Mouse (Mus musculus) layer of hippocampus, postnatal 36 days (tissue): ENCODE measurements around the gene Gm2022. TPM values are rescaled to one million over a fixed set of nuclear protein-coding genes. Genes with fewer than 3 reads are reported as not detected.
"Not testable (repeated sequence)": the region's sequence is repeated elsewhere in the genome, so short reads cannot be mapped to it uniquely, and the experiment has no call there.

Experiments used
- DNase-seq, 2 experiments: peaks; one replicate each; pipeline ENCODE4 v3.0.0; 2022
- total RNA-seq, 2 experiments: library from RNA; stranded (reverse); gene quantifications; 2 replicates each; pipeline ENCODE4 v1.2.3; 2021

Gene Gm2022
- not detected for total RNA-seq

DNA sequence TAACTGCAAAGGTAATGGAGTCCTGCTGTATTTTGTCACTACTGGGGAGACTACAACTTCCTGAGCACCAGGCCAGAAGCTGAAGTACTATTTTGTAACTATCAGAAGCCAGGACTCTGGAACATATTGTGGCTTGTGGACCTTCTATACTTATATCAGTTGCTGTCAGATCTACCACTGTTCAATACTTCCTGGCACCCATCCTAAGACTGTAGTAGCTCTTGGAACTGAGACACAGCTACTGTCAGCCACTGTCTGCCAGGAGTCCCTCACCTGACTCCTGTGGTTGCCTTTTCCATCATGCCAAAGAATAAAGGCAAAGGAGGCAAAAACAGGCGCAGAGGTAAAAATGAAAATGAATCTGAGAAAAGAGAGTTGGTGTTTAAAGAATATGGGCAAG, at the start of gene Gm2022:
TSS of gene Gm2022 (plus strand) at position 301 of the 400 bp plus-strand sequence.
- not testable (repeated sequence) for DNase-seq

DNA sequence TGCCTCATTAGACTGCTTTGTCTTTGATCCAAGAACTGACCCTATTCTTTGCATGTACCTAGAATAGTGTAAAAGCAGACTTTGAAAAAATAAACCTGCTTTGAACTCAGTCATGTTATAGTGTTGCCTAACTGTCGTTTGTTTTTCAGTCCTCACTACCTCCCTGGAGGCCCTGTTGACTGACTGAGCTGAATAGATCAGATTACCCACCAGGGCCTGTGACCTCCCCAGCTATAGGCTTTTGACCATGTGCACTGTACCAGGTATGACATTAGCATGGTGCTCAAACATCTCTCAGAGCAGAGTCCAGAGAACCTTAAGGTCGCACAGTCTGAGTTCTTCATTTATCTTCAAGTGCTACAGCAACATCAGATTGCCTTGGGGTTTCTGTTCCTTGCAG, 44.5 kb upstream of the Gm2022 start:
- DNase-seq = not testable (repeated sequence)

- not testable (repeated sequence) for DNase-seq
Measured at GRCm38 (mm10) chr12:87856067-87856466, 39.1 kb upstream of the Gm2022 start.

DNA sequence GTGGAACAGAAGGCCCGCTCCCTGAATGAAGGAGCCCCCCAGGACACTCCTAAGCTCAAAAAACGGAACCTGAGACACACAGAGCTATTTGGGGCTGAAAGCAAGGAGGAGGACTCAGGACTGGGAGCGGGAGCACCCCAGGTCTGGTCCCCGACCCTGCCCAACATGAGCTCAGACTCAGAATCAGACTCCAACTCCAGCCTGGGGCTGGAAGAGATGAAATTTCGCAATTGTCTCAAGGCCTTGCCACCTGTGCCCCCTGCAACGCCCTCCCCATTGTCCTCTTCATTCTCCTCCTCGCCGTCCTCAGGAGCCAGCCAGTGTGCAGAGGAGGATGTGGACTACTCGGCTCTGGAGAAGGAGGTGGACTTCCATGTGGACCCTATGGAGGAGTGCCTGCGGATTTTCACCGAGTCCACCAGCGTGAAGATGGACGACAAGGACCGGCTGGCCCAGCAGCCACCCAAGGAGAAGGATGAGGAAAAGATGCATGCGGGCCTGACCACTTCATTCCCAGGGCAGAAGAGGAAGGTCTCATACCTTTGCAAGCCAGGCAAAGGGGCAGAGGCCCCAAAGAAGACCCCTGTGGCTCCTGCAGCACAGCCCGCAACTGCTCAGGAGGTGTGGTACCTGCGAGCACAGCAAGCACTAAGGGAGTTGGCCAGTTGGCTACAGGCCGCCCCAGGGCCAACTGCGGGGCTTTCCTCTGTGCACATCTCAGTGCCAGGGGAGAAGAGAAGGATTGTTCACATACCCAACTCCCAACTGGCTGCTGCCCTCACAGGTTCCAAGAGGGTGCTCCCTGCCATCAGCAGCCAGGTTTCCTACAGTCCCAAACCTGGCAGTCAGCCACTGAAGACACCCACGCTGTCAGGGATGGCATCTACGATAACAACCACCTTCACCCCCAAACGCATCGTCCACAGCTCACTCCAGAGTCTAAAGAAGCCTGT, 33.2 kb upstream of the Gm2022 start:
- DNase-seq = not testable (repeated sequence)

GRCm38 (mm10) chr12:87863638-87864037, 31.5 kb upstream of the Gm2022 start:
- DNase-seq = not testable (repeated sequence)

DNA sequence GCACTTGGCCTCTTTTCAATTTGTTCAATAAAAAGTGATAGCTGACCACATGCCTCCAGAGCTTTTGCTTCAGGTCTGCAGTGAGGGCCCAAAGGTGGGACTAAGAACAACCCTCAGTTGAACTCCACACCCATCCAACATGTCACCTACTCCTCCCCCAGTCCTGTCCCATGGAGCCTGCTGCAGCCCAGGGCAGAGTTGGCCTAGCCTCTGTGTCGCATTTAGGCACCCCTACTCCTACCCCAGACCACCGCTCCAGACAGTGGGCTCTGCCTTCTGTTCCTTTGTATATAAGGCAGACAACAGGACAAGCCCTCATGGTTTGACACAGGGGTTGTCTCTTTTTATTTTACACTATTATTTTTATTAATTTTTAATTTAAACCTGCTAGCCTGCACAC, 31.1 kb upstream of the Gm2022 start:
- DNase-seq = not testable (repeated sequence)

GRCm38 (mm10) chr12:87873772-87874171, 21.4 kb upstream of the Gm2022 start, which contains the start of gene Gm2016:
Gm2016 (plus strand) TSS chr12:87874072.
- not testable (repeated sequence) for DNase-seq

DNA sequence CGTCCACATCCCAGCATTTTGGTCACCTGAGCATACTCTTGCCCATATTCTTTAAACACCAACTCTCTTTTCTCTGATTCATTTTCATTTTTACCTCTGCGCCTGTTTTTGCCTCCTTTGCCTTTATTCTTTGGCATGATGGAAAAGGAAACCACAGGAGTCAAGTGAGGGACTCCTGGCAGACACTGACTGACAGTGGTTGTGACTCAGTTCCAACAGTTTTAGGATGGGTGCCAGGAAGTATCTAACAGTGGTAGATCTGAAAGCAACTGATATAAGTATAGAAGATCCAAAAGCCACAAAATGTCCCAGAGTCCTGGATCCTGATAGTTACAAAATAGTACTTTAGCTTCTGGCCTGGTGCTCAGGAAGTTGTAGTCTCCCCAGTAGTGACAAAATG, 24.6 kb downstream of the Gm2022 start, which contains the start of gene Gm2035:
TSS of gene Gm2035 (minus strand) at position 137 of the 400 bp plus-strand sequence.
- DNase-seq = not testable (repeated sequence)

Other genes starting within 250 kb of the Gm2022 start
- not detected for gene Gm21319, start 119.6 kb upstream of the Gm2022 start, total RNA-seq
- gene Gm21936, start 99.9 kb upstream of the Gm2022 start, total RNA-seq = not detected
- not detected for gene BB287469, start 78.8 kb upstream of the Gm2022 start, total RNA-seq
- gene Gm2001, start 53.0 kb upstream of the Gm2022 start, total RNA-seq = not detected
- gene Gm2016, start 21.3 kb upstream of the Gm2022 start, total RNA-seq = not detected
- not detected for gene Gm2035, start 24.5 kb downstream of the Gm2022 start, total RNA-seq
- not detected for gene Gm2042, start 58.7 kb downstream of the Gm2022 start, total RNA-seq
- not detected for gene Gm2075, start 116.5 kb downstream of the Gm2022 start, total RNA-seq
- not detected for gene Gm6803, start 123.4 kb downstream of the Gm2022 start, total RNA-seq
- gene Gm2056, start 131.6 kb downstream of the Gm2022 start, total RNA-seq = not detected
- gene Gm16368, start 188.3 kb downstream of the Gm2022 start, total RNA-seq = not detected